Mouse (Mus musculus) lung, embryonic 15.5 days (tissue): ENCODE results near the gene Atrnl1. TPM values are rescaled to one million over a fixed set of nuclear protein-coding genes. Genes with fewer than 3 reads are reported as not detected.

Experiments
- ATAC-seq: fragments of 200-750 bp; cut with Nextera tagmentation; 2 replicates; pipeline ENCODE4 v1.8.0; 2017; ENCODE audit warnings: moderate number of reproducible peaks, borderline replicate concordance; ENCODE audit not compliant: low FRiP score, low TSS enrichment; ENCODE audit errors: extremely low read depth
- H3K27ac ChIP-seq: fragments of 300-500 bp; sonication (generic); 2 replicates; pipeline ENCODE4 v1.5.1; 2015; ENCODE audit warnings: moderate library complexity, mild to moderate bottlenecking, inconsistent platforms
- H3K27me3 ChIP-seq: fragments of 300-500 bp; sonication (generic); 2 replicates; pipeline ENCODE4 v1.6.1; 2015; ENCODE audit warnings: inconsistent platforms
- H3K36me3 ChIP-seq: fragments of 300-500 bp; sonication (generic); 2 replicates; pipeline ENCODE4 v1.6.1; 2015; ENCODE audit warnings: inconsistent platforms
- H3K4me1 ChIP-seq: fragments of 300-500 bp; sonication (generic); 2 replicates; pipeline ENCODE4 v1.6.1; 2015; ENCODE audit warnings: inconsistent platforms
- H3K4me2 ChIP-seq: fragments of 300-500 bp; sonication (generic); 2 replicates; pipeline ENCODE4 v1.6.1; 2015; ENCODE audit warnings: inconsistent platforms, mild to moderate bottlenecking, moderate library complexity
- H3K4me3 ChIP-seq: fragments of 300-500 bp; sonication (generic); 2 replicates; pipeline ENCODE4 v1.5.1; 2015; ENCODE audit warnings: mild to moderate bottlenecking, inconsistent platforms
- H3K9ac ChIP-seq: fragments of 300-500 bp; sonication (generic); 2 replicates; pipeline ENCODE4 v1.6.1; 2015; ENCODE audit warnings: inconsistent platforms
- H3K9me3 ChIP-seq: fragments of 300-500 bp; sonication (generic); 2 replicates; pipeline ENCODE4 v1.6.1; 2016; ENCODE audit warnings: inconsistent platforms
- WGBS: fragments of 180-500 bp; shearing (Covaris S2); methylation state at CpG from one replicate; pipeline ENCODE4 v1.1.7; 2015; 5-methylcytosine and 5-hydroxymethylcytosine counted together
- polyA plus RNA-seq: library from polyadenylated mRNA; unstranded; fragments of >200 nt; fragmentation: Nextera tagmentation; extraction: Ambion mirVana; gene quantifications from 2 replicates; pipeline ENCODE4 v1.2.1, GENCODE M21; 2015

Gene Atrnl1
- polyA plus RNA-seq, 1 experiment from 2014 or later, result 5.3 TPM

DNA sequence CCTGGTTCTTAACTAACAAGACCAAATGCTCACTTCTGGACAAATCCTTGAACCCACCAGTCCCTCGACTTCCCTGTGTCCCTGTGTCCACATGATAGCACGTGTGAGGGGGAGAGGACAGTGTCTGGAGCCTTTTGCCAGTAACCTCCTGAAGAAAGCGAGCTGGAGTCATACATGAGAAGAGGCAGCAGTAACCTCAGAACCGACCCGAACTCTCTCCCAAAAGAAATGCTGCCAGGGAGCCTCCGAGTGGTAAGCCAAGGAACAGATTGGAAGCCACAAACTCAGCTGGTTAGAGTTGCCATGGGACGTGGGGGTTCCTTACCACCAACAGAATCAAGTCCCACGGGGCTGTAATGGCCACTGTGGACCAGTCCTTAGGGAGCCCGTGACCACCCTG is 509.8 kb downstream of the Atrnl1 start:
- no peak overlapping the region for H3K27ac ChIP-seq
- H3K27me3 ChIP-seq, result no peaks in the 10 kb centered on the region
- peaks cover 15% of the 10 kb centered on the region for H3K4me1 ChIP-seq
- no peak for ATAC-seq
- no peaks in the 10 kb centered on the region for H3K9me3 ChIP-seq
- no peak overlapping the region for H3K9ac ChIP-seq
- H3K4me2 ChIP-seq, result no peak overlapping the region
- no peaks in the 10 kb centered on the region for H3K36me3 ChIP-seq
- WGBS, result 85% methylated on average over 9 of the region's 9 CpGs
- no peak overlapping the region for H3K4me3 ChIP-seq

DNA sequence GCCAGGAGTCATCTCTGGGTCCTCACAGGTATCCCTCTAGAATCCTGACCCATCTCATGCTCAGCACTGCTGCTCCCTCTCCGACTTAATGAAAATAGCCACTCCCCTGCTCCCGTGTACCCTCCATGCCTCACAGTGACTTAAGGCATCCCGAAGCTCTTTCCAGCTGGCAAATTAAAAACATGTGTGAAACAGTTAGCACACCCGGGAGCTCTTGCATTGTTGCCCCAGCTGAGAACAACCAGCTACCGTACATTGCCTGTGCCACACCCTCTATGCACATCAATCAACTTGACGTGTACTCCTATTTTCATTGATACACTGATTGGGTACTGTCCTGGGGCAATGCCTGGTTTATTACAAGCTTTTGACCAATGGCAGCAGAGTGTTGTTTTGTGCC is 510.8 kb downstream of the Atrnl1 start:
- H3K9ac ChIP-seq, result no peak overlapping the region
- WGBS, result 67% methylated on average over 6 of the region's 6 CpGs
- H3K4me2 ChIP-seq, result no peak overlapping the region
- H3K9me3 ChIP-seq, result no peaks in the 10 kb centered on the region
- H3K36me3 ChIP-seq, result no peaks in the 10 kb centered on the region
- H3K27ac ChIP-seq, result no peak overlapping the region
- H3K27me3 ChIP-seq, result no peaks in the 10 kb centered on the region
- ATAC-seq, result no peak
- peaks cover 15% of the 10 kb centered on the region for H3K4me1 ChIP-seq
- no peak overlapping the region for H3K4me3 ChIP-seq

GRCm38 (mm10) chr19:58123620-58124019 is 512.8 kb downstream of the Atrnl1 start:
- H3K4me1 ChIP-seq, result peaks cover 15% of the 10 kb centered on the region
- no peaks in the 10 kb centered on the region for H3K27me3 ChIP-seq
- WGBS, result 85% methylated on average over 3 of the region's 3 CpGs
- H3K9me3 ChIP-seq, result no peaks in the 10 kb centered on the region
- no peak overlapping the region for H3K27ac ChIP-seq
- no peak for ATAC-seq
- H3K4me3 ChIP-seq, result no peak overlapping the region
- H3K36me3 ChIP-seq, result no peaks in the 10 kb centered on the region
- H3K9ac ChIP-seq, result no peak overlapping the region
- H3K4me2 ChIP-seq, result no peak overlapping the region

DNA sequence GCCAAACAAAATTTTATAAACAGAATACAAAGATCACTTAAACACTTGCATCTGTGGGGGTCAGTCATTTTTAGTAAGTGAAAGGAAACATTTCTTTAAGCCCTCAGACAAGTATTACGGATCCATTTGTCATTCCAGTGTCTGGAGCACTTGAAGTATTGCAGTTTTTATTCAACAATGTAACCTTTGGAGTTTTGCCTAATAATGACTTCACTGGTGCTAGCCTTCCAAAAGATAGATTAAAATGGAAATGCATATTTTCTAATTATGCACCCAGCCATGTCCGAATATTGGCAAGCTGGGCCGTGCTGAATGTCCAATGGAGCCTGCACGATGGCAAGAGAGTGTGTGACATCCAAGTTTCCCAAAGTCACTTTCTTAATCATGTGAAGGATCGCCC is 513.7 kb downstream of the Atrnl1 start:
- no peaks in the 10 kb centered on the region for H3K36me3 ChIP-seq
- WGBS, result 50% methylated on average over 5 of the region's 5 CpGs
- H3K4me3 ChIP-seq, result no peak overlapping the region
- no peaks in the 10 kb centered on the region for H3K9me3 ChIP-seq
- no peak for ATAC-seq
- no peak overlapping the region for H3K9ac ChIP-seq
- no peak overlapping the region for H3K27ac ChIP-seq
- no peak overlapping the region for H3K4me2 ChIP-seq
- no peaks in the 10 kb centered on the region for H3K27me3 ChIP-seq
- peaks cover 8% of the 10 kb centered on the region for H3K4me1 ChIP-seq

DNA sequence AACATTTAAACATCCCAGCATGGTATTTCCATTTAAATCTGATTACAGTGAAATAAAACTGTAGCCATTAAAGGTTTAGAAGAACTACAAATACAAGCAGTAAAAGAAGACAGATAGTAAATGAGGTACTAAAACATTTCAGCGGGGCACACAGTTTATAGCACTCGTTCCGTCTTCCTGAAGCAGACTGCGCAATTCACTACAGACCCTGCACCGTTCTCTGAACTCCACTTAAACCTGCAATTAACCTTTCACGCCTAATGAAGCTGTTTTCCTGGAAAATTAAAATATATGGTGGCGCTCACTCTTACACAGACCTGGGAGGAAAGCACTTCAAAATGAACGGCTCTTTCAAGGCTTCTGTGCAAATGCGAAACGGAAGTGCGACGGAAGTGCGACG is 514.2 kb downstream of the Atrnl1 start:
- 72% methylated on average over 14 of the region's 14 CpGs for WGBS
- no peak for ATAC-seq
- no peak overlapping the region for H3K9ac ChIP-seq
- H3K4me3 ChIP-seq, result no peak overlapping the region
- H3K36me3 ChIP-seq, result no peaks in the 10 kb centered on the region
- H3K9me3 ChIP-seq, result no peaks in the 10 kb centered on the region
- no peaks in the 10 kb centered on the region for H3K27me3 ChIP-seq
- H3K27ac ChIP-seq, result no peak overlapping the region
- 0 out of 2 replicates have a peak, but pooled peaks cover 3% of the 10 kb centered on the region for H3K4me1 ChIP-seq
- H3K4me2 ChIP-seq, result no peak overlapping the region

DNA sequence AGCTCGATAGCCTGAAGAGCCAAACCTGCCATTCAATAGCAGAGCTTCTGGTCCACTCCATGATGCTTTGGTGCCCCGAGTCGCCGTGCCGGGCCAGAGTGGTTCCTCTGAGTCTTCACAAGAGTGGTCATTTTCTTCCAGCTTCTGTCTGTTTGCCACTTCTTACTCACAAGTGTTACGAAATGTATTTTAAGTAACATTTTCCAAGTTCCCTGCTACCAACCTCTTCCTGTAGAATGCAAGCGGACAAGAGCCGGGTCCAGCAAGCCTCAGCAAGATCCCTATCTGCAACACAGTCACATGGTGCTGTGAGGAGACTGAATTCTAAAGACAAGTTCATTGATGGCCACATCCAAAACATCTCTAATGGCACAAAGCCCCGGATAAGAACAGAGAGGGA is 521.1 kb downstream of the Atrnl1 start:
- 85% methylated on average over 9 of the region's 9 CpGs for WGBS
- H3K27me3 ChIP-seq, result no peaks in the 10 kb centered on the region

GRCm38 (mm10) chr19:58140191-58140784 is 529.5 kb downstream of the Atrnl1 start:
- no peak for ATAC-seq

More for the DNA sequence above, 521.1 kb downstream of the Atrnl1 start:
- H3K4me3 ChIP-seq, result no peak overlapping the region
- no peak overlapping the region for H3K4me2 ChIP-seq
- H3K9ac ChIP-seq, result no peak overlapping the region
- no peaks in the 10 kb centered on the region for H3K9me3 ChIP-seq
- no peak overlapping the region for H3K27ac ChIP-seq
- no peak for ATAC-seq
- no peaks in the 10 kb centered on the region for H3K4me1 ChIP-seq
- H3K36me3 ChIP-seq, result peaks cover 6% of the 10 kb centered on the region; the same call in 1 of the 2 replicates

DNA sequence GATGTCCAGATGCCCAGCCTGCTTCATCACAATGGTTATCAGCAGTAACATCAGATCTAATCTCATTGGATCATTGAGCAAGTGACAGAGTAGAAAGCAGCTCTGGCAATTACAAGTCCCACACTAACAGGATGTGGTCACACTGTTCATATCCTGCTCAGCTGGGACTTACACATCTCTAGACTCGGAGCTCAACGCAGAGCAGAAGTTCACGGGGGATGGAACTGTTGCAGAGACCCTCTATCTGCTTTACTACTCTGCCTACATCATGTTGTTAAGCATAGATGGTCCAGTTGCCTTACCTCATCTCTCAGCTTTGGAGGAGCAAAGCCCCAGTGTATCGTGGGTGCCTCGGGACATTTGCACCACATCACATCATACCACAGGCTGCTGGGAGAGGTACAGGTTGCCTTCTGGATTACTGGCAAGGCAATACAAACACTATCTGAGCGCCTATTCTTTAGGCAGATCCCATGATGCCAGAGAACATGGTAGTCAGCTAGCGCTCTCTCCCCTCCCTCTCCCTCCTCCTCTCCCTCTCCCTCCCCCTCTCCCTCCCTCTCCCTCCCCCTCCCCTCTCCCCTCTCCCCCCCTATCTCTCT is 533.1 kb downstream of the Atrnl1 start:
- no peak overlapping the region for H3K4me2 ChIP-seq
- ATAC-seq, result no peak
- no peak overlapping the region for H3K9ac ChIP-seq
- 90% methylated on average over 7 of the region's 7 CpGs for WGBS
- H3K27me3 ChIP-seq, result no peaks in the 10 kb centered on the region
- no peak overlapping the region for H3K4me3 ChIP-seq
- H3K36me3 ChIP-seq, result no peaks in the 10 kb centered on the region
- H3K27ac ChIP-seq, result no peak overlapping the region
- no peaks in the 10 kb centered on the region for H3K4me1 ChIP-seq
- H3K9me3 ChIP-seq, result no peaks in the 10 kb centered on the region

More at GRCm38 (mm10) chr19:58140191-58140784, 529.5 kb downstream of the Atrnl1 start:
- H3K4me3 ChIP-seq, result no peak overlapping the region
- H3K4me2 ChIP-seq, result no peak overlapping the region
- WGBS, result 17% methylated on average over 13 of the region's 13 CpGs
- H3K27me3 ChIP-seq, result no peaks in the 10 kb centered on the region
- H3K9ac ChIP-seq, result no peak overlapping the region
- H3K4me1 ChIP-seq, result 0 out of 2 replicates have a peak, but pooled peaks cover 6% of the 10 kb centered on the region
- H3K36me3 ChIP-seq, result no peaks in the 10 kb centered on the region
- H3K27ac ChIP-seq, result no peak overlapping the region
- no peaks in the 10 kb centered on the region for H3K9me3 ChIP-seq

DNA sequence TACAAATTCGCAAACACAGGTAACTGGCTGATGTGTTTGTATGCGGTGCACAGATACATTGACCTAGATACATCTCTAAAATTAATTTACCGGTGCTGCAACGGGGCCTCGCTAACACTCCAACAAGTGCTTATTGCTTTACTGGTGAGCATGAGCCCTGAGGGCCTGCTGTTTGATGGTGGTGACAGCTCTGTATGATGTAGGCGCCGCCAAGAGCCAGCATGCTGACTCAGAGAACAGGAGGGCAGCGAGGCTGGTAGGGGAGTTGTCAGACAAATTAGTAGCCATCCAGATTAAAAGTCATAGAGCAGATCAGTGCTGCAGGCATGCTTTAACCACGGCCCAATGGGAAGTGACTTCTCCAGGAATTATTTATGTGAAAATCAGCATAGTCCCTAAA is 534.7 kb downstream of the Atrnl1 start:
- Histone ChIP-seq H3K4me1 (no peaks in the 10 kb centered on the region), H3K4me3 (no peak overlapping the region), H3K36me3 (no peaks in the 10 kb centered on the region), H3K9me3 (no peaks in the 10 kb centered on the region), H3K9ac (no peak overlapping the region), H3K27me3 (no peaks in the 10 kb centered on the region), H3K27ac (no peak overlapping the region), H3K4me2 (no peak overlapping the region)
- ATAC-seq, result no peak
- 51% methylated on average over 9 of the region's 9 CpGs for WGBS

DNA sequence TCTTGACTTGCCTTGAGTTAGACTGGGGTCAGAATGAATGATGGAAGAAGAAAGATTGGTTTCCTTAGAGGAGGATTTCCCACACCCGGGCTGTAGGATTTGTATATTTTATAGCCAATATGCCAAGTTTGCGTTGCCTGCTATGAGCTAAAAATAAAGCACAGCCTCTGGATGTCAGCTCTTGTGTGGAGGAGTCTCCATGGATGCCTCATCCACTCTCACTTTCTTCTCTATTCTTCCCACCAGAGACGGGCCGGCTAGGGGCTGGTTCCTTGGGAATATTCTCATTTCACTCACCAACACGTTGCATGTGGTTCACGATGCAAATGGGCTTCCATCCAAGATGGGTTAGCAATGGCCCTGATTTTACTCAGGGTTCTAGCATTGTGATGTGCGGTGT is 540.4 kb downstream of the Atrnl1 start:
- no peak overlapping the region for H3K27ac ChIP-seq
- H3K27me3 ChIP-seq, result no peaks in the 10 kb centered on the region
- ATAC-seq, result no peak
- H3K9me3 ChIP-seq, result no peaks in the 10 kb centered on the region
- H3K9ac ChIP-seq, result no peak overlapping the region
- 64% methylated on average over 7 of the region's 7 CpGs for WGBS
- H3K36me3 ChIP-seq, result no peaks in the 10 kb centered on the region
- H3K4me3 ChIP-seq, result no peak overlapping the region
- no peaks in the 10 kb centered on the region for H3K4me1 ChIP-seq
- no peak overlapping the region for H3K4me2 ChIP-seq

DNA sequence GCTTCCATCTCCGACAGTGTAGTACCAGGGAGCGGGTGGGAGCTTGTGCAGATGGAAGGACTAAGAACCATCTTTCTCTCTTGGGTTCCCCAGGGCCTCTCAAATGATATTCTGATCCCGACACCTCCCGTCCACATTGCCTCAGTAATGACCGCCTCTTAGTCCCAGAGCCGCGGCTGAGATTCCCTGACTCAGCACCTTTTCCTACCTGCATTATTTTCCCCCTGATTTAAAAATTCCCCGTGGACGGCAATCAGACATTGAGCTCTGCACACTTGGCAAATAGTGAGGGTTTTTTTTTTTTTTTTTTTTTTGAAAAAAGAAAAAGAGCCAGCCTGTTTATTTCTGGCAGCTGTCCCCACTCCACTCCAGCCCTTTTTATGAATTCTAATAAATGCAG is 550.7 kb downstream of the Atrnl1 start:
- ATAC-seq, result no peak
- Histone ChIP-seq H3K4me2 (no peak overlapping the region), H3K36me3 (no peaks in the 10 kb centered on the region), H3K4me1 (0 out of 2 replicates have a peak, but pooled peaks cover 6% of the 10 kb centered on the region), H3K9me3 (no peaks in the 10 kb centered on the region), H3K27ac (no peak overlapping the region), H3K27me3 (no peaks in the 10 kb centered on the region), H3K9ac (no peak overlapping the region), H3K4me3 (no peak overlapping the region)
- 76% methylated on average over 9 of the region's 9 CpGs for WGBS

DNA sequence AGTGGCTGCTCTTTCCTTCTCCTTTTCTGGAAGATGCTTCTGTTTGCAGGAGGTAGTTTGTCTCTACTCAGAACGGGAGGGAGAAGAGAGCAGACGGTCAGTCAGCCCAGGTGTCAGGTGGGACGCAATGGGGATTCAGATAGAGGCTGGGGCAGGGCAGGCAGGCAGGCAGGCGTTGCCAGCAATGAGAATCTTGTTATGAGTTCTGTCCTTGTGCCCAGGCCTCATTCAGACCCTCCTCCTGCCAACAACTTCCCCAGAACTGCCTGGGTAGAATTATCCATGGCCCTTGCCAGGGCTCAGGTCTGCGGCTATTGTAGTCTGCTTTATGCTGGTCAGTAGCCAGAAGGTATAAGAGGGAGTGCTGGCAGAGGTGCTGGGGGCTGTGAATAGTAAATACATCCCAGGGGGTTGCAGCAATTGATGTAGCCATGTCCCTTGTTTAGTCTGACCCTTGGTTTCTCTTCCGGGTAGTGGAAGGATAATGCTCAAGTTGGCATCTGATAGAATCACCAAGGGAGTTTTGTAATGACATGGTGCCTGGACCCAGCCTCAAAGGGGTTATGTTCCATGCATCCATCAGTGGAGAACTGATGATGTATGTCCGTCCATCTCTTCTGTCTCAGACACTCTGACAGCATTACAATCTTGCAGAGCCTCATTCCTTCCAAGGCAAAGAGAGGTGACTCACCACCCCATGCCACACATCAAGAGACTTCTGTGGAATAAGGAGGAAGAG is 554.2 kb downstream of the Atrnl1 start:
- Histone ChIP-seq H3K4me3 (no peak overlapping the region), H3K9ac (no peak overlapping the region), H3K9me3 (no peaks in the 10 kb centered on the region), H3K36me3 (no peaks in the 10 kb centered on the region), H3K27ac (no peak overlapping the region), H3K4me1 (0 out of 2 replicates have a peak, but pooled peaks cover 6% of the 10 kb centered on the region), H3K4me2 (no peak overlapping the region; the same call in 1 of the 2 replicates), H3K27me3 (peaks cover 5% of the 10 kb centered on the region; the same call in 1 of the 2 replicates)
- 69% methylated on average over 7 of the region's 7 CpGs for WGBS
- ATAC-seq, result no peak
